Mouse (Mus musculus) C3H10T1/2 (cell line): ENCODE results near the gene Olfr384. TPM values are rescaled to one million over a fixed set of nuclear protein-coding genes. Genes with fewer than 3 reads are reported as not detected.

Source experiments
- polyA plus RNA-seq, 2 experiments: library from polyadenylated mRNA; unstranded; fragments of >200 nt; fragmentation: generic; extraction: Trizol; gene quantifications; one replicate each; pipeline ENCODE4 v1.2.1; 2012; ENCODE audit warnings: missing spikeins in 2 of 2

Gene Olfr384
- polyA plus RNA-seq, result not detected

DNA sequence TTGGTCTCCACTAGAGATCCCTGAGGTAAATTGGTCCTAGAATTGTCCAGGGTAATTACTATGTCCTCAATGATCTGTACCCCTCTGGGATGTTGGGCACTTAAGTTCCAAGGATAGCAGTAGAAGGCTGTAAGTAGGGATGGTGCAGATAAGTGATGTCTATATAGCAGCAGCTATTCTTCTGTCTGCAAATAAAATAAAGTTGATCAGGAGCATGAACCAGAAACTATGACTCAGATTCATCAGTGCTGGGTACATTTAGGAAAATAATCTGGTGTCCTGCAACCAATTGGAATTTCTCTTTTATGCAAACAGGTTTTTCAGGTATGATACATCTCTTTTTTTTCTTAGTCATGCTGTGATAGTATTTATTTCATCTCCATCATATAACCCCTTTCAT, at the start of gene Olfr384:
TSS of gene Olfr384 (plus strand) at position 301 of the 400 bp plus-strand sequence.

DNA sequence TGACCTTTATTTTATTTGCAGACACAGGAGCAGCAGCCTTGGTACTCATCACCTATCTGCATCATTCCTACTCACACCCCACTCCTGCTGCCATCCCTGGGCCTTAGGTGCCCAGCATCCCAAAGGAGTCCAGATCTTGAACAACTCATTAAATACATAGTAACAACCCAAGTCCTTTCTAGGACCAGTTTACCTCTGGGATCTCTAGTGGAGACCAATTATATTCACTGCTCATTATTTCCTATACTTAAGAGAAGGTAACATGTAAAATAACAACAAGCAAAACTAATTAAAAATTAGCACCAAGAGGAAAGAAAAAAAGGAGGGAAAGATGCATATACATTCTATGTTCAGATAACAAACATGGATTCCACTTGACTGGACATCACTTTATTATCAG, 5.5 kb upstream of the Olfr384 start, which contains the start of gene Olfr385:
TSS of gene Olfr385 (minus strand) at position 101 of the 400 bp plus-strand sequence.

Other genes with a start within 250 kb of the Olfr384 start
- not detected for gene Olfr20, start 247.8 kb upstream of the Olfr384 start, polyA plus RNA-seq
- gene Olfr376, start 227.3 kb upstream of the Olfr384 start, polyA plus RNA-seq, result not detected
- gene Olfr1, start 199.0 kb upstream of the Olfr384 start, polyA plus RNA-seq, result not detected
- gene Olfr378, start 170.1 kb upstream of the Olfr384 start, polyA plus RNA-seq, result not detected
- gene Olfr380, start 141.1 kb upstream of the Olfr384 start, polyA plus RNA-seq, result not detected
- gene Olfr381, start 107.0 kb upstream of the Olfr384 start, polyA plus RNA-seq, result not detected
- not detected for gene Olfr382, start 81.4 kb upstream of the Olfr384 start, polyA plus RNA-seq
- not detected for gene Olfr385, start 5.6 kb upstream of the Olfr384 start, polyA plus RNA-seq
- gene Zfp735, start 90.2 kb downstream of the Olfr384 start, polyA plus RNA-seq, result not detected
- not detected for gene Olfr389, start 182.1 kb downstream of the Olfr384 start, polyA plus RNA-seq
- gene Olfr390, start 184.4 kb downstream of the Olfr384 start, polyA plus RNA-seq, result not detected
- gene Olfr391-ps, start 204.5 kb downstream of the Olfr384 start, polyA plus RNA-seq, result not detected
- not detected for gene Olfr392, start 218.5 kb downstream of the Olfr384 start, polyA plus RNA-seq